Mouse (Mus musculus): ENCODE data around the gene Foxp4.
A peak's percentile ranks its signal among the peaks of the same experiment; 100 is the strongest.

Foxp4 gene

DNA sequence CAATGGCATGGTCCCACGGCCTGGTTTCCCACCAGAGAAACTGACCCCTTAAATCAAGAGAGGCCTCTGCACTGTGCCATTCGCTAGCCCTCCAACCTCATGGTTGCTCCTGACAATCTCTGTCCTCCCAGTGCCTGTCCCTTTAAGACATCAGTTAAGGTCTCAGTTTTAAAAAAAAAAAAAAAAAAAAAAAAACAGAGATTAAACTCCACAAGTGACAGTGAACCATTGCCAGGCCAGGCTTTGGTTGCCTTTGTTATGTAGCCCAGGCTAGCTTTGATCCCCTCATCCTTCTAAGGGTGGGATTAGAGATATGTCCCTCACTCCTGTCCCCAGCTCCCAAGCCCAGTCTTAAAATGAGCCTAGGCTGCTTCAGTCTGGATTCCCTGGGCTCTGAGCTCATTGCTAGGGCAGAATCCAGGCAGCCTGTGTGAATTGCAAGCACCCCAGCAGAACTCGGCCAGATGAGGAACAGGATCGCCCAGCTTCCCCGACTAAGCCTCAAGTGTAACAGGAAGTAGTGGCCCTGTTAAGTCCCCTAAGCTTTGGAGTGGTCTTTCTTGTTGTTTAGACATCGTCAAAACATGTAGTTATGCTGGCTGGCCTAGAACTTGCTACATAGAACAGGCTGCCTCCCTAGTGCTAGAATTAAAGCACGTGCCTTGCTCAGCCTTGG lies 73.7 kb downstream of the Foxp4 start:
- no peak for DNase-seq

DNA sequence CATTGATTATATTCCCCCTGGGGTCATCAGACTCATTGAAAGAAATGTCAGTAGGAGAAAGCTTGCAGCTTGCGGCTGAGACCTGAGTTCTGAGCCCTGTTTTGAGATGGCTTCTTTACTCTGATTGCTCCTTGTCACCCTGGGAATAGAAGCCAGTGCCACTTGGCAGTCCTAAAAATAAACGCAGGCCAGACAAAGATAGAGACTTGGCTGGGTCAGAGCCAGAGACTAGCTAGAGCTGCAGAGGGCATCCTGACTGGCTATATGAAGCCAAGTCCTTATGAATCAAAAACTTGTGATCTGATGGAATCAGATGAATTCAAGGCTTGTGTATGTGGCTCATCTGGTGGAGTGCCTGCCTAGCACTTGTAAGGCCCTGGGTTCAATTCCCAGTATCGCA lies 74.4 kb downstream of the Foxp4 start:
- DNase-seq = no peak

DNA sequence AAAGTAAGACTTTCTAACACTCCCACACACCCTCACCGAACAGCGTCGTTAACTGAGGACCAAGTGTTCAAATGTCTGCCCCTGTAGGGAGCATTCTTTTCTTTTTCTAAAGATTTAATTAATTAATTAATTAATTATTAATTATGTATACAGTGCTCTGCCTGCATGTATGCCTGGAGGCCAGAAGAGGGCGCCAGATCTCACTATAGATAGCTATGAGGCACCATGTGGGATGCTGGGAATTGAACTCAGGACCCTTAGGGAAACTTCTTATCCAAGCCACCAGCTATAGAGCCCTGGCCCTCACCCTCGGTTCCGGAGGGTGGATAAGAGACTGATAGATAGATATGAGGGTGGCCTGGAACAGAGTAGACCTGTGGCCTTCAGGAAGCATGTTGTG lies 76.5 kb downstream of the Foxp4 start:
- DNase-seq = no peak

DNA sequence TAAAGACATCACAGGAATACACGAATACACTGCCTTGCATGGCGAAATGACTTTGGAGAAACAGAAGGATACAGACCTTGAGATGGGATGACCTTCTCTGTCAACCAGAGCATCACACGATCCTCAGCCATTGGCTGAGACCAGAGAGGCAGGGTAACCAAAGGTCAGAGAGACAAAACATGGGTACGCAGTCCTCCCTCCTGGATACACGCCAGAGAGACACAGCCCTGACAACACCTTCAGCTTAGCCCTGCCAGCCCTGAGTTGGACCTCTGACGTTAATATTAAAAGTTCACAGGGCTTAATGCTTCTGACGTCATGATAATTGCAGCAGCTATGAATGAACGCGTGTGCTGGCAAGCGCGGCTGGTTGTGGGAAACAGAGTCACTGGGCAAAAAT lies 78.8 kb downstream of the Foxp4 start:
- DNase-seq = no peak

GRCm38 (mm10) chr17:47843465-47843864 lies 81.0 kb downstream of the Foxp4 start:
- DNase-seq = no peak

DNA sequence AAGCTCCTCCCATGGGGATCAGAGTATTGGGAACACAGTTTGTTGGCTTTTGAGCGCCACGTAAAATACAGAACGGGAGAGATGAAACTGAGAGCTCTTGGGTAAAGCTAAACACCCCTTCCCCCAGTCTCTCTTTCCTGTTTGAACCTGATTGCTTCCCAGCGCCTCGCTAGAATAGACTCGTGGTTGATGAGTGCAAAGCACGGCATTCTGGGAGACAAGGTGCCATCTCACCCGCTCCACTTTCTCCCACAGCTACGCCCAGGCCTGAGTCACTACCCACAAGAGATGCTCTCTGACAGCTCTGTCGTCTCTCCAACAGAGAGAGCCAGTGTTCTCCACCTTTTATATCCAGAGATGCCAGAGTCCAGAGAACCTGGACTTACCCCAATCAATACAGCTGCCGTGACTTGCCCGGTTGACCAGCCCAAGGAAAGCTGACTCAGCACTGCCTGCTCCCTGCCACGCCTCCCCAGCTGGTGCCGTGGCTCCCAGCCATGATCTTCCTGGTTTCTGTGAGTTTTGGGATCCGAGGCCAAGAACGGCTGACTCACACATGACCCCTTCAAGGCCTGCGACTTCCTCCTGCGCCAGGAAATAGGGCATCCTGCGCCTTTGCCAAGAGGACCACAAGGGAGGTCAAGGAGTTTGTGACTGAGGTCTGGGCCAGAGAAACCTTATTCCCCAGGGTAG lies 82.4 kb downstream of the Foxp4 start:
- no peak for DNase-seq

DNA sequence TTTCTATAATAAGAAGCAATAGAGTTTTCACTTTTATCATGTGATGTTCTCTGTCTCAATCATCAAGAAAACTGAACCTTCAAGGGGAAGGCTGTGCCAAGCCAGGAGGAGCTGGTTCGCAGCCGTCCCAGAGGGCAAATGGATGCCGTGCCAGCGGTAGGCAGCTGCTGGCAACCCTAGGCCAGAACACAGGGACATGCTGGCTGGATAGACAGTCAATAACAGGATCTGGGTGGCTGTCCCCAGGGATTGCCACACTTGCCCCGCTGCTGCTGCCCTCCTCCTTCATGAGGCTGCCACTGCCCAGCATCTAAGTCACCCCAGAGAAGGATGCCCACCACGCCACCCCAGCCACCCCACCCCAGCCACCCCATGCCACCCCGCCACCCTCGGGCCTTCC lies 82.9 kb downstream of the Foxp4 start:
- no peak for DNase-seq

DNA sequence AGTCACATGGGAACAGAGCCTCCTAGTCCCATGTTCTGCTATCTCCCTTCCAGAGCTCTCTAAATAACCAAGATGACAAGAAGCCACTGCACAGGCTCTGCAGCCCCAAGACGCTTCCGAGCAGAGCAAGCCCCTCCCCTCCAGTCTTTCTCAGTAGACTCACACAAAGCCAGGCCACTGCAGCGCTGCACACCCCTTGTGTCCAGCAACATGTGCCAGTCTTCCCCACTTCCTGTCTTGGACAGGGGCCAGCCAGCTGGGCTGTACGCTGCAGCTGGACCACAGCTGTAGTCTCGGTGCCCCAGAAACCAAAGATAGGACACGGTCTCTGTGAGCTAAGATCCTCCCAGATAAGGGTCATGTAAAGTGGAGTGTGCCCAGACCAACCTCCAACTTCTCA lies 86.6 kb downstream of the Foxp4 start:
- no peak for DNase-seq

DNA sequence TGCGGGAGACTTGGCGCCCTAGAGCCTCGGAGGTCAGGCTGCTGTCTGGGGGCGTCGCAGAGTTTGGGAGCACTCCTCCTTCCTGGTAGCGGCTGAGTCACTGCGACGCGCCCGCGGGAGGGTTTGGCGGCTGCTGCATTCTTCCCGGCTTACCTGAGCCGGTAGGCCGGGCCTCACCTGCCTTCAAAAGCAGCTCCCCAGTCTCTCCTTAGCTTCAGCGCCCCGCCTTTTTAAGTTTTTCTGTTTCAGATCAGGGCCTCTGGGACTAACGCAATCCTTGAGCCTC lies 90.0 kb downstream of the Foxp4 start, which contains the start of gene Mdfi:
Gene Mdfi, minus strand, starts transcription at position 210 of the 286 bp plus-strand sequence.
- DNase-seq = no peak

DNA sequence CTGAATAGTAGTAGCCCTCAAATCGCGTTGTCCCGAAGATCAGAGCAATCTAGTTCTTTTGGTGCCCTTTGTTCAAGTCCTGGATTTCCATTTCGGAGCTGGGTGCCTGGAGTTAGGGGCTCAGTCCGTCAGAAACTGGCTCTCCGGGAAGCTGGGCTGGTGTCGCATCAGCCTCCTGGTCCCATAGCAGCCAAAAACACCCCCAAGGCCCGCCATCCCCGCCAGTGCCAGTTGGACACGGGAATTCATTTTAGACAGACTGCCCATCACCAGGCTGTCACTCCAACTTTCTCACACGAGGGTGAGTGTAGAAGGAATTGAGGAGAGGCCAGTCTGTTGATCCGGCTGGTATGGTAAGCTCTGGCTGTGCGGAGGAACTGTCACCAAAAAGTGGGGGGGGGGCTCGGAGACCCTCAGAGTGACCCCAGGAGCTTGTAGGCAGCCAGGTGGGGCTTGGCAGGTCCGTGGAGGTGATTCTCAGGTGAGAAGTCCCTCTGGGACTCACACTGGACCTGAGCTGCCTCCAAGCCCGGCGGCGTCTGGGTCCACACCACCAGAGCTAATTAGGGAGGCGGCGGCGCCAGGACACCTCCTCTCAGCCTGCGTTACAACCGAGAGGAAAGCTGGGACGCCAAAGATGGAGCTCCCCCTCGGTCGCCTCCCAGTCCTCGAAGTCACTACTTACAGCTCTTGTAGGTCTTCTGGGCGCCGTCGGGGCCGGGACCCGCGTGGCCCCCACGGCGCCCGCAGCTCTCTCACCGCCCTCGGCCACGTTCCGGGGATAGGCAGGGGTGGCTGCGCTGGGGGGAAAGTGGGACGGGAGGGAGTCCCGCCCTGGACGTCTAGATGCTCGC lies 90.6 kb downstream of the Foxp4 start:
- no peak for DNase-seq

- peak; percentile 19 for DNase-seq
Measured at GRCm38 (mm10) chr17:47833029-47833627, 91.3 kb downstream of the Foxp4 start.

DNA sequence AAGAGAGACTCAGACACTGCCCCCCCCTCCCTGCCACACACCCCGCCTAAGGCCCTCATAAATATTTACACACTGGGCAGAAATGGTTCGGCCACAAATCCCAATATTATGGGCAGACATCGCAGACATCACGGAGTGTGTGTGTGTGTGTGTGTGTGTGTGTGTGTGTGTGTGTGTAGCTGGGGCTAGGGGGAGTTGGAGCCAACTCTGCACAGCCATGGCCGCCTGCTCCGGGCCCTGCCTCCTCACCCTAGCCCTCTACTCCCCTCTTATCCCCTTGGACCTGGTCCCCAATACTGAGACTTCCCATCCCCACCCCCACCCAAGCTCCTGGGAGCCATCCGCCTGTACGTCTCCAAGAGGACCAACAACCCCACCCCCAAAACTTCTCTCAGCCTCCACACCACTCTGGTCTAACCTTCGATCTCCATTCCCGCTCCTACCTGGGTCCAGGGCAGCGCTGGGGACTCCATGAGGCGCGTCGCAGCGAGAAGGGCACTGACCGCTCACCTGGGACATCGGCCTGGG lies 91.9 kb downstream of the Foxp4 start:
- no peak for DNase-seq

DNA sequence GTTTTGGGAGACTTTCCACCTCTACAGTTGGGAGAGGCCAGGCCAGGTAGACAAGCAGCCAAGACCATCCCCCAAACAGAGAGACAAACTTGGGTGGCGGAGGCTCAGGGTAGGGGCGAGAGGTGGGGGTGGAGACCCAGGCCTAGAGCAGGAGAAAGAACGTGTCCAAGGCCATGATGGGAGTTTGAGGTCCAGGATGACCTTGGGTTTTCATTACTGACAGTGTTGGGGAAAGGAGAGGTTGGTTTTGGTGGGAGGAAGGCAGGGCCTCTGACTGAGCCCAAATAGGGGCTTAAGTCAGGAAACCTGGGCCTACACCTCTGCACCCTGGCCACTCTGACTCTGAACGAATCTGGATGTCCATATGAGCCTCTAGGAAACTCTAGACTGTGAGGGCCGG lies 92.7 kb downstream of the Foxp4 start:
- no peak for DNase-seq

DNA sequence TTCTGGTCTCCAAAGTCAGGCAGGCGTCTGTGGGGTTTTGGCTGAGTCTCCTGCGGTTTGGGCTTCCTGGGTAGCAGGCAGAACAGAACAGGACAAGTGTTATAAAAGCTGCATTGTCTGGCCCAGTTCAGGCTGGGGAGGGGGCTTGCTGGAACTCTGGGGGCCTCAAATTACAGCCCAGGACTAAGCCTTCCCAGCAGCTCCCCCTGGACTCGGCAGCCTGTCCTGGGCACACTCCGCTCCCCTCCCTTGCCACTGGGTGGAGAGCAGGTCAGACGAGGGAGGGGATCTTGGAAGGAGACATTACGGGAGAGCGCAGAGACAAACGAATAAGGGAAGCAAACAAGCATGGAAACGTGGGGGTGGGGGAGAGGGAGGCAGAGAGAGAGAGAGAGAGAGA lies 93.3 kb downstream of the Foxp4 start:
- no peak for DNase-seq

GRCm38 (mm10) chr17:47821339-47821738 lies 103.1 kb downstream of the Foxp4 start:
- no peak for DNase-seq

GRCm38 (mm10) chr17:47818038-47818725 lies 106.3 kb downstream of the Foxp4 start:
- DNase-seq = no peak
